Mouse (Mus musculus) lung, postnatal 0 days (tissue): ENCODE measurements around the gene Plagl1. TPM values are rescaled to one million over a fixed set of nuclear protein-coding genes. Genes with fewer than 3 reads are reported as not detected.

Source experiments
- ATAC-seq: fragments of 200-750 bp; cut with Nextera tagmentation; 2 replicates; pipeline ENCODE4 v1.8.0; 2017; ENCODE audit warnings: moderate library complexity
- DNase-seq: peaks from one replicate; pipeline ENCODE4 v3.0.0-alpha.2; 2016; ENCODE audit warnings: low spot score
- H3K27ac ChIP-seq: fragments of 300-500 bp; sonication (generic); 2 replicates; pipeline ENCODE4 v1.5.1; 2014; ENCODE audit warnings: antibody characterized with exemption, mild to moderate bottlenecking, low read length, mixed read lengths
- H3K27me3 ChIP-seq: fragments of 300-500 bp; sonication (generic); replicated peaks from 2 replicates; pipeline ENCODE4 v1.6.1; 2014; ENCODE audit warnings: low read length, mixed read lengths; ENCODE audit not compliant: insufficient read depth
- H3K36me3 ChIP-seq: fragments of 300-500 bp; sonication (generic); 2 replicates; pipeline ENCODE4 v1.6.1; 2014; ENCODE audit warnings: low read length, mixed read lengths; ENCODE audit not compliant: insufficient read depth
- H3K4me1 ChIP-seq: fragments of 300-500 bp; sonication (generic); 2 replicates; pipeline ENCODE4 v1.6.1; 2014; ENCODE audit warnings: antibody characterized with exemption, low read depth, low read length, mixed read lengths; ENCODE audit not compliant: insufficient read depth
- H3K4me2 ChIP-seq: fragments of 300-500 bp; sonication (generic); replicated peaks from 2 replicates; pipeline ENCODE4 v1.6.1; 2014; ENCODE audit warnings: low read depth, mild to moderate bottlenecking, low read length, moderate library complexity, mixed read lengths
- H3K4me3 ChIP-seq: fragments of 300-500 bp; sonication (generic); 2 replicates; pipeline ENCODE4 v1.5.1; 2014; ENCODE audit warnings: low read depth, low read length
- H3K9ac ChIP-seq: fragments of 300-500 bp; sonication (generic); replicated peaks from 2 replicates; pipeline ENCODE4 v1.6.1; 2014; ENCODE audit warnings: low read depth, mild to moderate bottlenecking
- H3K9me3 ChIP-seq: fragments of 300-500 bp; sonication (generic); 2 replicates; pipeline ENCODE4 v1.6.1; 2016; ENCODE audit warnings: low read length, mixed read lengths
- CTCF ChIP-seq: IDR thresholded peaks from 2 replicates; pipeline ENCODE4 v1.5.1; 2016; ENCODE audit warnings: antibody characterized with exemption, mild to moderate bottlenecking
- EP300 ChIP-seq: IDR thresholded peaks from 2 replicates; pipeline ENCODE4 v1.6.1; 2016; ENCODE audit warnings: antibody characterized with exemption, mild to moderate bottlenecking, control low read depth
- WGBS: fragments of 180-500 bp; shearing (Covaris S2); extraction: QIAGEN DNeasy Blood & Tissue Kit; methylation state at CpG from one replicate; pipeline ENCODE4 v1.1.7; 2014; 5-methylcytosine and 5-hydroxymethylcytosine counted together
- polyA plus RNA-seq: library from polyadenylated mRNA; unstranded; fragments of >200 nt; fragmentation: Nextera tagmentation; extraction: Ambion mirVana; gene quantifications from 2 replicates; pipeline ENCODE4 v1.2.1, GENCODE M21; 2015

Gene Plagl1
- polyA plus RNA-seq, 1 experiment from 2014 or later = 43.4 TPM

- H3K27me3 ChIP-seq = no peaks in the 10 kb centered on the region
- H3K9ac ChIP-seq = no peak overlapping the region
- no peak overlapping the region for H3K4me3 ChIP-seq
- WGBS = 66% methylated on average over 4 of the region's 4 CpGs
- ATAC-seq = no peak
- H3K4me2 ChIP-seq = no peak overlapping the region
- H3K36me3 ChIP-seq = no peaks in the 10 kb centered on the region
- no peaks in the 10 kb centered on the region for H3K9me3 ChIP-seq
- no peak for DNase-seq
- TF ChIP-seq CTCF (no peak), EP300 (no peak)
- no peak overlapping the region for H3K27ac ChIP-seq
- no peaks in the 10 kb centered on the region for H3K4me1 ChIP-seq
Measured at GRCm38 (mm10) chr10:13162031-13162430, 101.7 kb downstream of the Plagl1 start.

- ATAC-seq (no peak), DNase-seq (no peak)
- WGBS = 53% methylated on average over 5 of the region's 5 CpGs
- Histone ChIP-seq H3K9me3 (no peaks in the 10 kb centered on the region), H3K9ac (no peak overlapping the region), H3K4me1 (no peaks in the 10 kb centered on the region; the same call in 1 of the 2 replicates), H3K4me3 (no peak overlapping the region), H3K36me3 (no peaks in the 10 kb centered on the region), H3K27ac (no peak overlapping the region), H3K4me2 (no peak overlapping the region), H3K27me3 (no peaks in the 10 kb centered on the region)
- no peak for TF ChIP-seq CTCF
- TF ChIP-seq EP300 = no peak
Measured at GRCm38 (mm10) chr10:13168461-13168860, 108.2 kb downstream of the Plagl1 start.

- 31% methylated on average over 12 of the region's 12 CpGs for WGBS
- H3K27ac ChIP-seq = no peak overlapping the region
- no peaks in the 10 kb centered on the region for H3K36me3 ChIP-seq
- no peak overlapping the region for H3K4me3 ChIP-seq
- peak; percentile 66 for DNase-seq
- no peak overlapping the region for H3K9ac ChIP-seq
- no peaks in the 10 kb centered on the region; the same call in 1 of the 2 replicates for H3K4me1 ChIP-seq
- TF ChIP-seq EP300 = no peak
- TF ChIP-seq CTCF = no peak; the same call in 1 of the 2 replicates
- ATAC-seq = peak; percentile 35; the same call in 1 of the 2 replicates
- H3K4me2 ChIP-seq = no peak overlapping the region
- no peaks in the 10 kb centered on the region for H3K27me3 ChIP-seq
- no peaks in the 10 kb centered on the region for H3K9me3 ChIP-seq
Measured at GRCm38 (mm10) chr10:13170739-13171448, 110.6 kb downstream of the Plagl1 start.

- WGBS = 34% methylated on average over 2 of the region's 2 CpGs
- no peak overlapping the region for H3K4me2 ChIP-seq
Measured at GRCm38 (mm10) chr10:13171461-13171860, 111.2 kb downstream of the Plagl1 start.

GRCm38 (mm10) chr10:13172798-13173221 is 112.5 kb downstream of the Plagl1 start:
- H3K9me3 ChIP-seq = no peaks in the 10 kb centered on the region
- H3K9ac ChIP-seq = no peak overlapping the region
- 42% methylated on average over 10 of the region's 10 CpGs for WGBS
- H3K4me1 ChIP-seq = no peaks in the 10 kb centered on the region; the same call in 1 of the 2 replicates
- H3K4me3 ChIP-seq = no peak overlapping the region
- ATAC-seq = 0 out of 2 replicates have a peak, but pooled peaks have one; percentile 21
- no peaks in the 10 kb centered on the region for H3K27me3 ChIP-seq
- H3K27ac ChIP-seq = no peak overlapping the region
- DNase-seq = peak; percentile 31
- no peak overlapping the region for H3K4me2 ChIP-seq
- TF ChIP-seq CTCF (no peak), EP300 (no peak)
- H3K36me3 ChIP-seq = no peaks in the 10 kb centered on the region

More at GRCm38 (mm10) chr10:13171461-13171860, 111.2 kb downstream of the Plagl1 start:
- no peak for TF ChIP-seq EP300
- no peak for TF ChIP-seq CTCF
- H3K36me3 ChIP-seq = no peaks in the 10 kb centered on the region
- H3K9ac ChIP-seq = no peak overlapping the region
- no peak overlapping the region for H3K4me3 ChIP-seq
- peak; percentile 26; the same call in 1 of the 2 replicates for ATAC-seq
- no peaks in the 10 kb centered on the region for H3K9me3 ChIP-seq
- H3K27me3 ChIP-seq = no peaks in the 10 kb centered on the region
- no peaks in the 10 kb centered on the region; the same call in 1 of the 2 replicates for H3K4me1 ChIP-seq
- no peak for DNase-seq
- no peak overlapping the region for H3K27ac ChIP-seq

GRCm38 (mm10) chr10:13175866-13176265 is 115.6 kb downstream of the Plagl1 start:
- no peak for ATAC-seq
- Histone ChIP-seq H3K27me3 (no peaks in the 10 kb centered on the region), H3K4me2 (no peak overlapping the region), H3K27ac (no peak overlapping the region), H3K4me3 (no peak overlapping the region), H3K4me1 (no peaks in the 10 kb centered on the region; the same call in 1 of the 2 replicates), H3K9me3 (no peaks in the 10 kb centered on the region), H3K36me3 (peaks cover 6% of the 10 kb centered on the region; the same call in 1 of the 2 replicates), H3K9ac (no peak overlapping the region)
- TF ChIP-seq CTCF = no peak
- no peak for TF ChIP-seq EP300
- 65% methylated on average over 7 of the region's 7 CpGs for WGBS
- DNase-seq = peak; percentile 18
